Mouse (Mus musculus) retina, postnatal 1 day (tissue): ENCODE results near the gene Gabrr2.
A peak's percentile ranks its signal among the peaks of the same experiment; 100 is the strongest.
"Not testable (repeated sequence)": the region's sequence is repeated elsewhere in the genome, so short reads cannot be mapped to it uniquely, and the experiment has no call there.

ENCODE experiments used
- DNase-seq: peaks from one replicate; pipeline ENCODE4 v3.0.0-alpha.2; 2012

Gabrr2 gene

DNA sequence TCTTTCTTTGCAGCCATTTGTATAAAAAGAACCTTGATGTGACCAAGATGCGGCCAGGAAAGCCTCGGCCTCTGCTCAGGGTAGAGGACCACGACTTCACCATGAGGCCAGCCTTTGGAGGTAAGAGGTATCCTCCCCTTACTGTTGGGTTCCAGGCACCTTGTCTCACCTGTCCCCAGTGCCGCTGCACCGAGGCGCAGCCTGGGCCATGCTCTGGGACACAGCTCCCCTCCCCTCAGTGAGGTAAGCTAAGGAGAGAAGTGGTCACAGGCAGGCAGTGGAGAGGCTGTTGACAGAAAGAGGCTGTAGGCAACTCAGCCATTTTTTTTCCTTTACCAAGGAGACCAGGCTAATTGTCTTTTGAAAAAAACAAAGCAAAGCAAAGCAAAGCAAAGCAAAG is 8.5 kb downstream of the Gabrr2 start:
- no peak for DNase-seq

- DNase-seq = peak; percentile 71
These were observed 9.8 kb downstream of the Gabrr2 start for GRCm38 (mm10) chr4:33072526-33073161.

DNA sequence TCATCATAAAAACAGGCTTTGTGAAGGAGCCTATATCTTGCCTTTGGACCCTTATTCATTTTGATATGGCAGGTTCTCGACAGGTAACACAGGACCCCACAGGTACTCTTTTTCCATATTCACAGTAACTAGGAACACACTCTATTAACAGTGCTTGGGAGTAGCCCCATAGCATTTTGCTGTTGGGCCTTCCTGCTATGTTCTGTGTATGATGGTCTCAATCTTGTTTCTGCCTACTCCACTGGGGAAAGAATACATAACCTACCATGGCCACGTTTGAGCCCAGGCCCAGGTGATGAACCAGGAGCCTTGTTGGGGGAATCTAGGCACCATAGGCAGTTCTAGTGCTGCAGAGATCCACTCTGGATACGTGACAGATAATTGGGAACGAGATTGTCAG is 11.6 kb downstream of the Gabrr2 start:
- DNase-seq = no peak

- DNase-seq = no peak
These were observed 12.1 kb downstream of the Gabrr2 start for GRCm38 (mm10) chr4:33074851-33075250.

GRCm38 (mm10) chr4:33075776-33076524 is 13.2 kb downstream of the Gabrr2 start:
- DNase-seq = no peak

GRCm38 (mm10) chr4:33077161-33077560 is 14.4 kb downstream of the Gabrr2 start:
- DNase-seq = no peak

DNA sequence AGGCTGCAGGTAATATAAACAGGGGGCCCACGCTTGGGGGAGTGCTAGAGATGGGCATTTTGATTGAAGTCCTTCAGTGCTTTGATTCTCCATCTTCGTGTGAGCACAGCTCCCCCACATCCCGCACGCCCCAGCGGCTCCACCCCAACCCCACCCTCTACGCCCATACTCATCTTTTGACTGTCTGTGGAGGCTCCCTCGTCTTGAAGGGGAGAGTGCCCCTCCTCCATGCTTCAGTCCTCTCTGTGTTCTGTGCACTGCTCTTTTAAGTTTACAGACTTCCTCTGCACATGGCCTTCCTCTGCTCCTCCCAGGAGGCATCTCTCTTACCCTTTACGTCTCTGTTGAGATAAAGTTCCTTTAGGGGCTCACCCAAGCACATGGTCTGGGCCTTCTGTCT is 14.9 kb downstream of the Gabrr2 start:
- no peak for DNase-seq

GRCm38 (mm10) chr4:33078492-33078891 is 15.7 kb downstream of the Gabrr2 start:
- no peak for DNase-seq

DNA sequence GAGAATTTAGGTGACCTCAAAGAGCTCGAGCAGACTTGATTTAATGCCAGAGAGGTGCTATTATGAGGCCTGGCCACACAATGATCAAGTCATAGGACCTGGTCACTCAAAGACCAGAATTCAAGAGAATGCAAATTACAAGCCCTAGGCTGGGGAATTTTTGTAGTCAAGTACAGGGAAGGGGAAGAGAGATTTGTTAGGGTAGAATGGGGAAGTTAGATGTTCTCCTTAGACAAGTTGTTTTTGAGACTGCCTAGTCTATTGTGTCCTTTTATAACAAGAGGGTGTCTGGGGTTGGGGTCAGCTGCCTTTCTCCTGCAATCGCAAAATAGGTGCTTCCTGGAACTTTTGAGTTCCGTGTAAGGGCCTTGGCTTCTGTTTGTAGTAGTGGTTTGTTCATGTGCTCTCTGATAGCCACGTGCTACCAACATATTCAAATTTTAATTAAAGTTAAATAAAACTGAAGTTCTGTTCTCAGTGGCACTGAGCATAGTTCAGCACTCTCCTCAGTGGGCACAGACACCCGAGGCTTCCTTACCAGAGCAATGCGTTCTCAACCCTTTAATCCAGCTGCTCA is 36.4 kb downstream of the Gabrr2 start:
- DNase-seq = no peak

GRCm38 (mm10) chr4:33109720-33110458 is 47.1 kb downstream of the Gabrr2 start:
- no peak for DNase-seq

DNA sequence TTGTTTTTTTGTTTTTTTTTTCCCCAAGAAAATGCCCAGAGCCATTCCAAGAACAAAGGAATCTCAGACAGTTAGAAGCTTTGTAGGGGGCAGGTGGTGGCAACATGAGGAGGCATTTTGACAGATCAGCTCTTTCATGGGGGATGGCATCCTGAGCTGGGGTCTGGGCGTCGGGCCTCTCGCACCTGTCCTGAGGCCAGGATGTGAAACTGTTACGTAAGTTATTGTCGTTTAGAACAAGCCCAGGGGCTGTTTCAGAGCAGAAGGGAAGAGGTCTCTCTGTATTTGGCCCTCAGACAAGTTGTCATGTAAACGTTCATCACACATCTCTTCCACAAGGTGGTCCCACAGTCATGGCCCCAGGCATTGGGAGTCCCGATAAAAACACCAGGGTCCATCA is 48.0 kb downstream of the Gabrr2 start:
- DNase-seq = no peak

GRCm38 (mm10) chr4:33111358-33111757 is 48.6 kb downstream of the Gabrr2 start:
- DNase-seq = no peak

DNA sequence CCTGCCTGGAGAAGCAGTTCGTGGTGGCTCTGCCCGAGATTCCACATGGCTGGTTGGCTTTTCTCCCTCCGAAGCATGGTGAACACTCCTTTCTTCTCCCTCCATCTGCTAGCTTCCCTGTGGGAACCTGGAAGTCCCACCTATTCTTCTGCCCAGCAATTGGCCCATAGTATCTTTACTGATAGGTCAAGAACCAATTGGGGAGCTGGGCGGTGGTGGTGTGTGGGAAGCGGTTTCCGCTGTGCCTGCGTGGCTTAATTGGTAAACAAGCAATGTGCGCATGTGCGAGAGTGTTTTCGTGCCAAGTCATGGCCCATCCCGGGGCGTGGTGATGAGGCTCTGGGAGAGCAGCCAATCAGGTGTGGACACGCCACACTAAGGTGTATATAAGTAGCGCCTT is 50.1 kb downstream of the Gabrr2 start:
- not testable (repeated sequence) for DNase-seq

GRCm38 (mm10) chr4:33119118-33119517 is 56.3 kb downstream of the Gabrr2 start:
- DNase-seq = peak; percentile 79

GRCm38 (mm10) chr4:33124493-33124892 is 61.7 kb downstream of the Gabrr2 start:
- DNase-seq = peak; percentile 55

- DNase-seq = peak; percentile 52
These were observed 62.7 kb downstream of the Gabrr2 start for GRCm38 (mm10) chr4:33125409-33126084.

GRCm38 (mm10) chr4:33132221-33132620 is 69.4 kb downstream of the Gabrr2 start, which contains the start of gene Gabrr1:
Gabrr1 (plus strand) TSS chr4:33132521.
- no peak for DNase-seq
